Mouse (Mus musculus) mesoderm, embryonic 11.5 days (tissue): Measurements from ENCODE around the gene Zfp9.

Experiments
- DNase-seq: peaks from one replicate; pipeline ENCODE4 v3.0.0-alpha.2; 2012; ENCODE audit warnings: low read depth, low spot score

Zfp9 gene

GRCm38 (mm10) chr6:118478957-118479708, at the start of gene Zfp9:
Gene Zfp9, minus strand, starts transcription at chr6:118479320.
- peak; percentile 84 for DNase-seq

GRCm38 (mm10) chr6:118520668-118521067, 41.5 kb upstream of the Zfp9 start:
- DNase-seq: no peak

- no peak for DNase-seq
Observed at GRCm38 (mm10) chr6:118513335-118514012, 34.4 kb upstream of the Zfp9 start.

GRCm38 (mm10) chr6:118499010-118499409, 19.9 kb upstream of the Zfp9 start:
- no peak for DNase-seq

GRCm38 (mm10) chr6:118482125-118482524, 3.0 kb upstream of the Zfp9 start:
- DNase-seq: no peak

- DNase-seq: no peak
Observed at GRCm38 (mm10) chr6:118477875-118478785, 990 bp downstream of the Zfp9 start.

- no peak for DNase-seq
Observed at GRCm38 (mm10) chr6:118462069-118462705, 16.9 kb downstream of the Zfp9 start.

- DNase-seq: no peak
Observed at GRCm38 (mm10) chr6:118457726-118458125, 21.4 kb downstream of the Zfp9 start.

GRCm38 (mm10) chr6:118455042-118455631, 24.0 kb downstream of the Zfp9 start, which contains the start of gene Zfp248:
Gene Zfp248, minus strand, starts transcription at chr6:118455528.
- peak; percentile 93 for DNase-seq

GRCm38 (mm10) chr6:118454452-118454851, 24.7 kb downstream of the Zfp9 start:
- no peak for DNase-seq

- DNase-seq: no peak
Observed at GRCm38 (mm10) chr6:118431502-118431901, 47.6 kb downstream of the Zfp9 start.

- no peak for DNase-seq
Observed at GRCm38 (mm10) chr6:118426666-118427065, 52.5 kb downstream of the Zfp9 start.

GRCm38 (mm10) chr6:118419050-118419920, 59.8 kb downstream of the Zfp9 start, which contains the start of gene Bms1:
Gene Bms1, minus strand, starts transcription at chr6:118419474.
- DNase-seq: peak; percentile 98
